In genomic region chr16:10737571-10737970, GRCm38 (mm10) we compare ENCODE assay signal across 10 mouse cellular contexts. TPM values are rescaled to one million over a fixed set of nuclear protein-coding genes. Genes with fewer than 3 reads are reported as not detected.
DNase-seq lines count a peak whose midpoint lies in the region; ATAC-seq and TF ChIP-seq lines count a peak whose summit lies in the region.
"Had no signal": no experiment of that assay in that cellular context is flagged by ENCODE, and none has a peak within 500 bp of the region (broad histone marks: within the 10 kb centered on the region; RNA-seq: fewer than 3 reads in every experiment).

No protein-coding gene starts in this region.

- no peak for TF ChIP-seq POLR2A in limb, embryonic 14.5 days (IDR thresholded peaks at IDR 0.05; ENCODE audit: borderline replicate concordance, extremely low read depth, insufficient read depth, insufficient read length)

- H3K27ac ChIP-seq in brown adipose tissue, adult 24 weeks (replicated peaks; ENCODE audit: low read depth, low read length) = peak overlapping the region; percentile 89
- peak overlapping the region; percentile 48; the same call in 1 of the 2 replicates for H3K27ac ChIP-seq in limb, embryonic 14.5 days (replicated peaks; ENCODE audit: low read depth, low read length)
- H3K27ac ChIP-seq: midbrain, embryonic 12.5 days had no signal

- intact Hi-C loops in heart, postnatal 36 days (cut with DNase I) = no loop called here

- H3K4me1 ChIP-seq in brown adipose tissue, adult 24 weeks (ENCODE audit: control insufficient read depth, insufficient read depth, insufficient read length, low read length) = peaks cover 26% of the 10 kb centered on the region
- no peaks in the 10 kb centered on the region for H3K4me1 ChIP-seq in limb, embryonic 14.5 days (ENCODE audit: control insufficient read depth, insufficient read depth, low read length)
- H3K4me1 ChIP-seq: midbrain, embryonic 12.5 days had no signal

- no peaks in the 10 kb centered on the region for H3K36me3 ChIP-seq in limb, embryonic 14.5 days (ENCODE audit: control insufficient read depth, insufficient read depth, low read length)
- H3K36me3 ChIP-seq: midbrain, embryonic 12.5 days had no signal

- H3K27me3 ChIP-seq in limb, embryonic 14.5 days (ENCODE audit: control insufficient read depth, insufficient read depth, low read length) = no peaks in the 10 kb centered on the region
- H3K27me3 ChIP-seq: midbrain, embryonic 12.5 days had no signal

- ATAC-seq in limb, embryonic 14.5 days (ENCODE audit: low FRiP score, low read depth) = no peak

- peak; percentile 98 for DNase-seq in 416B (ENCODE audit: low read depth)
- DNase-seq in heart, postnatal 36 days = peak; percentile 41 to 47
- no peak for DNase-seq in limb, embryonic 14.5 days (ENCODE audit: low spot score)
- no peak for DNase-seq in layer of hippocampus, adult 8-10 months (ENCODE audit: low spot score in 2 of 2)
- no peak for DNase-seq in urinary bladder, postnatal 36 days (ENCODE audit: low spot score in 2 of 2)
- DNase-seq in frontal cortex, postnatal 25 days (ENCODE audit: low spot score in 2 of 2) = no peak
- DNase-seq in T-cell, adult 2 months (ENCODE audit: low spot score) = no peak
- DNase-seq: right cerebral cortex, postnatal 4 days had no signal

- 37% methylated on average over 2 of the region's 2 CpGs for WGBS in limb, embryonic 14.5 days

- H3K9me3 ChIP-seq in limb, embryonic 14.5 days (ENCODE audit: control insufficient read depth, low read length) = no peaks in the 10 kb centered on the region
- H3K9me3 ChIP-seq: midbrain, embryonic 12.5 days had no signal

- H3K9ac ChIP-seq in limb, embryonic 14.5 days (ENCODE audit: low read depth, low read length, severe bottlenecking) = no peak overlapping the region
- H3K9ac ChIP-seq: midbrain, embryonic 12.5 days had no signal

- no peak overlapping the region for H3K4me3 ChIP-seq in brown adipose tissue, adult 24 weeks (ENCODE audit: insufficient read depth, low read depth, low read length)
- H3K4me3 ChIP-seq in limb, embryonic 14.5 days (replicated peaks; ENCODE audit: low read length) = no peak overlapping the region
- H3K4me3 ChIP-seq: midbrain, embryonic 12.5 days had no signal

- no peak overlapping the region for H3K4me2 ChIP-seq in limb, embryonic 14.5 days (replicated peaks; ENCODE audit: low read depth, low read length, severe bottlenecking)
- H3K4me2 ChIP-seq: midbrain, embryonic 12.5 days had no signal

RNA-seq across cellular contexts. Expression of gene Socs1, which starts 47.8 kb away (rescaled TPM):
- 0.54 TPM in 1 of 2 replicates, not detected in the other for polyA plus RNA-seq in brown adipose tissue, adult 24 weeks (2012; ENCODE audit: insufficient read depth, insufficient read length, missing spikeins)
- total RNA-seq in heart, postnatal 36 days (2021) = under 1 TPM; 0.33 to 0.49 TPM
- 13.8 and 18.5 TPM in 2 replicates for polyA plus RNA-seq in limb, embryonic 14.5 days (2012; rRNA removed)
- polyA plus RNA-seq in limb, embryonic 14.5 days (2014; fragmentation: Nextera tagmentation; extraction: Ambion mirVana) = 16.6 and 17.8 TPM in 2 replicates
- total RNA-seq in layer of hippocampus, adult 8-10 months (2022) = 1 to 10 TPM in 1 of 4 experiments, under 1 TPM in 3; 0.53 to 1.2 (median 0.76) TPM

RNA-seq across cellular contexts. Expression of gene Tnp2, which starts 50.9 kb away (rescaled TPM):
- not detected in 2 replicates for polyA plus RNA-seq in brown adipose tissue, adult 24 weeks (2012; ENCODE audit: insufficient read depth, insufficient read length, missing spikeins)
- not detected for total RNA-seq in heart, postnatal 36 days (2021)
- polyA plus RNA-seq in limb, embryonic 14.5 days (2012; rRNA removed) = not detected in 2 replicates
- polyA plus RNA-seq in limb, embryonic 14.5 days (2014; fragmentation: Nextera tagmentation; extraction: Ambion mirVana) = not detected in 2 replicates
- not detected for total RNA-seq in layer of hippocampus, adult 8-10 months (2022)
- polyA plus RNA-seq: midbrain, embryonic 12.5 days had no signal

RNA-seq across cellular contexts. Expression of gene Prm3, which starts 53.1 kb away (rescaled TPM):
- not detected in 2 replicates for polyA plus RNA-seq in brown adipose tissue, adult 24 weeks (2012; ENCODE audit: insufficient read depth, insufficient read length, missing spikeins)
- total RNA-seq in heart, postnatal 36 days (2021) = not detected
- not detected in 2 replicates for polyA plus RNA-seq in limb, embryonic 14.5 days (2012; rRNA removed)
- polyA plus RNA-seq in limb, embryonic 14.5 days (2014; fragmentation: Nextera tagmentation; extraction: Ambion mirVana) = not detected in 2 replicates
- not detected for total RNA-seq in layer of hippocampus, adult 8-10 months (2022)
- polyA plus RNA-seq: midbrain, embryonic 12.5 days had no signal

RNA-seq across cellular contexts. Expression of gene Prm2, which starts 58.4 kb away (rescaled TPM):
- polyA plus RNA-seq in brown adipose tissue, adult 24 weeks (2012; ENCODE audit: insufficient read depth, insufficient read length, missing spikeins) = not detected in 2 replicates
- total RNA-seq in heart, postnatal 36 days (2021) = not detected
- polyA plus RNA-seq in limb, embryonic 14.5 days (2012; rRNA removed) = not detected in 2 replicates
- not detected in 2 replicates for polyA plus RNA-seq in limb, embryonic 14.5 days (2014; fragmentation: Nextera tagmentation; extraction: Ambion mirVana)
- total RNA-seq in layer of hippocampus, adult 8-10 months (2022) = not detected
- polyA plus RNA-seq: midbrain, embryonic 12.5 days had no signal

Comparison
In these comparisons a context has a peak if more than half of its experiments do, and no peak if none do; other contexts are left out.
1. DNase-seq: peak in 416B (single experiment) and heart, postnatal 36 days (2 of 2); none in limb, embryonic 14.5 days (single experiment), layer of hippocampus, adult 8-10 months (0 of 2), urinary bladder, postnatal 36 days (0 of 2), frontal cortex, postnatal 25 days (0 of 2) and T-cell, adult 2 months (single experiment).